Mouse (Mus musculus) cerebellum, postnatal 36 days (tissue): ENCODE results near the gene Slc7a4.
A peak's percentile ranks its signal among the peaks of the same experiment; 100 is the strongest.
"Not testable (repeated sequence)": the region's sequence is repeated elsewhere in the genome, so short reads cannot be mapped to it uniquely, and the experiment has no call there.

Experiments used
- DNase-seq, 2 experiments: peaks; one replicate each; pipeline ENCODE4 v3.0.0; 2021 to 2022; ENCODE audit warnings: mixed read lengths in 2 of 2

The Slc7a4 gene

DNA sequence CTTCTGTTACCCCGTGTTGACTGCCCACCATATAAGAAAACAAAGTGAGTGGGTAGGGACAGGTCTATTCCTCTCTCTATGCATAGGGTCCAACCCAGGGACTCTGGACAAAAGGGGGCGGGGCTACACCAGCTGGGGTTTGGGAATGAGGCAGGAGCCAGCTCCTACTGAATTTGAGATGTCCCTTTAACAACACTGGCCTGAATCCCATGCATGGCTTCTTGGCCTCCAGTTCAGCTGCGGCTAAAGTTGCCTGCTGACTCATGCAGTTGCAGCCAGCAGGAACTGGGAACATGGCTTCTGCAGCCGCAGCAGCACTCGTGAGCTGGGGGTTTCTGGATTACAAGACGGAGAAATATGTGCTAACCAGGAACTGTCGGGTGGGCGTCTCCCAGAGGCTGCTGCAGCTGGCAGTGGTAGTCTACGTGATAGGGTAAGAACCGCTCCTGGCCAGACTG is 21.2 kb downstream of the Slc7a4 start, which contains the start of gene P2rx6:
TSS of gene P2rx6 (plus strand) at position 135 of the 458 bp plus-strand sequence.
- DNase-seq: no peak

DNA sequence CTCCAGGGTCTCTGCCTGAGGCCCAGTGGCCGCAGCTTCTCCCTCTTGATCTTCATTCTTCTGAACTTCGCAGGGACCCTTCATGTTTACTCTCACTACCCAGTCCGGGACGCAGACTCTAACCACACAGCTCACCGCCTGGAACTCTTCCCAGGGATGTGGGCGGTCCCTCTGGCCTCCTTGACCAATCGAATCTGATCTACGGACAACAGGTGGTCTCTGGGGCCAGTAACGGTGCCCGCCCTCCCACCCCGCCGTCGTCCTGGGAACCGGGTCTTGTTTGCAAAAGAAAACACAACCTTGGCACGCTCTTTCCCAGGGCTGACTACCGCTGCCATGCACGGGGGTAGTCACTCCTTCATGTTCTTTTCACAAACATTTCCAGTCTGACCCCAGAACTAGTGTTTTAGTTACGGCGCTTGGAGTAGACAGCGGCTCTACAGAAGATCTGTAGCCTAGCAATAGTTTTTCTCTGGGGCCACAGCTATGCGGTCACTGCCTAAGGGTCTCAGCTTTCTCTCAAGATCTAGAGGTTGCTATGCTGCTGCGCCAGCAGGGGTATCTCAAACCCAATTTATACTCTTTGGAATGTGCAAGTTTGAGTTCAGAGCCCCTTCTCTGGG is 21.8 kb downstream of the Slc7a4 start, which contains the start of gene Lrrc74b:
TSS of gene Lrrc74b (minus strand) at position 120 of the 623 bp plus-strand sequence.
- no peak for DNase-seq

DNA sequence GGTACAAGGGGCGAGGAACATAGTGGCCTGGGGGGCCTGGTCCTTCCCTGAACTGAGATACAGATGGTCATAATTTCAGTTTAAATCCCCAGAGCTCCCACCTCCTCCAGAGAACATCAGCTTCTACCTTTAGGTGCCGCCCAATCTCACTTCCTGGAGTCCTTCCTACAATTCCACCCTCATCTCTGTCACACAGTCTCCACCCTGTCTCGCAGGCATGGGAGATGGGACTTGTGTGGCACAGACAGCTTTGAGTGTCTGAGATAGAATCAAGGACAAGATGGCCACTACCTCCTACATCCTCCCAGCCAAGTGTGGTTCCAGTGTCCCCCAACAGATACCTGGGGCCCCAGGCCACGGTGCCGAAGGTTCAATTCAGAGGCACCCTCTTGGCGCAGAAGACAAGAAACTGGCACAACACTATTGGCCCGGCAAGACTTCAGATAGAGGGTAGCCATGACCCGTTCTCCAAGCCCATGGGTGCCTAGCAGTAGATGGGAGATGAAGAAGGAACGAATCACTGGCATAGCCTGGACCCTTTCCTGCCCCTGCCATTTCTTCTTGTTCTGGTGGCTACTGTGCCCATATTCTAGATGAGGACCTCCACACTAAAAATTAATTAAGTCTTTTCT is 23.5 kb downstream of the Slc7a4 start:
- DNase-seq: no peak

DNA sequence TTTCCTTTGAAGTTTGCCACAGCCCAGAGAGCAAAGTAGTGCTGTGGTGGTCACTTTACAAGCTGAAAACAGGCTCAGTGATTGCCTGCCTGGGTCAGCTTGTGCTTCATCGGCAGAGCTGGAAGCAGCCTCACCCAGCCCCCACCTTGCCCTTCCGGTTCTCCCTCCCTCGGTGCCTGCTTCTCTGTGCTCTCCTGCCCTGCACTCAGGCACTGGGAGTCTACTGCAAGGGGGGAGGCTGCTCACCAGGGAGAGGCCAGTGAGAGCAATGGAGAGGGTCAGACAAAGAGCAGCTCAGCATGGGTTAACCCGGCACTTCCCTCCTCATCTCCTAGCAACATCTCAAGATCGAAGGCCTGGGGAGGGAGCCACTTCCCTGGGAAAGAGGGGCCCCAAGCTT is 24.2 kb downstream of the Slc7a4 start:
- no peak for DNase-seq

DNA sequence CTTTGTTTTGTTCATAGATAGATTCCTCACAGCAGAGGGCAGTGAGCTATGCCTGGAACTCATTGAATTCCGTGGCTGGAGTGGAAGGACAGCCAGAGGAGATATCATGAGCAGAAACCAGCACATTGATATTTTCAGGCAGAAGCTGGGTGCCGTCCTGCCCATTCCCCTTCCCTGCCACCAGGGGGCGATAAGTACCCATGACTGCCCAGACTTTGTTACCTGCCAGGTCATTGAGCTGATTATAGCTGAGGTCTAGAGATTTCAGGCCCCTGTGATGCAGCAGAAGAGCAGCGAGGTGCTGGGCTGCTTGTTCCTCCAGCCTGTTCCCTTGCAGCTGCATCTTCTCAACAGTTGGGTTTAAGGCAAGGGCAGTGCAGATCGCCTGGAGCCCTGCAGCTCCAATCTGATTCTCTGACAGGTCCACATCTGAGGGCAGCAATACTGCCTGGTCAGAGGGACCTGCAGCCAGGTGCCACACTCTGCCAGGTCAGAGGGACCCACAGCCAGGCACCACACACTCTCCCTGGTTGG is 25.0 kb downstream of the Slc7a4 start:
- peak; percentile 72 to 84 for DNase-seq

DNA sequence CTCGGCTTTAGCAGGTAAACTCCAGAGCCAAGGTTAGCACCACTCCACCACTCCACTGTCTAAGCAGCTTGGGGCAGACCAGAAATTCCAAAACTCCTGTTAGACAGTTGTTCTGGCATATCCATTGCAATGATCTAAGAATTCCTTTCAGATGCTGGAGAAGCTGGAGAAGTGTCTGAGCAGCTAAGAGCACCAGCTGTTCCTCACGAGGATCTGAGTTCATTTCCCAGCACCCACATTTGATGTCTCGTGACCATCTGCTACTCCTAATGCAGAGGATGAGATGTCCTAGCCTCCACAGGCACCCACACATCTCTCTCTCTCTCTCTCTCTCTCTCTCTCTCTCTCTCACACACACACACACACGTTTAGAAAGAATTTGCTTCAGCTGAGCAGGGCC is 26.1 kb downstream of the Slc7a4 start:
- DNase-seq: no peak

DNA sequence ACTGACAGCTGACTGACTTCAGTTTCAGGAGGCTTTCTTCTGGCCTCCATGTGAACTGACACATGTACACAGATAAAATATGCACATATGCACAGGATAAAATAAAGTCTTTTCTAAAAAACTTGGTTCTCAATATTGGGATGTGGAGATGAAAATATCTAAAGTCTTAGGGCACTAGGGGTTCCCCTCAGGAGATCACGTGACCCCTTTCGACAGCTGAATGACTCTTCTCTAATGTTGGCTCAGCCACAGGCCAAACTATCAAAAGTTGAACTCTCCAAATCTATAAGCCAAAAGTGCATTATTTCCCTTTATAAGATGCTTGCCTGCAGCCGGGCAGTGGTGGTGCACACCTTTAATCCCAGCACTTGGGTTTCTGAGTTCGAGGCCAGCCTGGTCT is 26.8 kb downstream of the Slc7a4 start:
- no peak for DNase-seq

DNA sequence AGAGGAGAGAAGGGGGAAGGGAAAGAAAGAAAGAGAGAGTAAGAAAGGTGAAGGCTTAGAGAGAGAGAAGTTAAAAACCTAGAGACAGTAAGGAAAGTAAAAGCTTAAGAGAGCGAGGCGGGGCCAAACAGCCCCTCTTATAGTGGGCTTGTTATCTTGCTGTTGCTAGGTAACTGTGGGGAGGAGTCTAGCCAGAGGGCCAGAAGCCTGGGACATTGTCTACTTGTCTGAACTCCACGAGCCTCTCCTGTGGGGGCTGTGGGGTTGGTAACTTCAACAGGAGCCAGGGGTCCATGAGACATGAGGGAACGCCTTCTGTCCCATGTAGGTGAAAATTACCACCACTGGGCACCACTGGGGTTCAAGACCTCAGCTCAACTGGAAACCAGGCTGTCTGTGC is 28.3 kb downstream of the Slc7a4 start:
- not testable (repeated sequence) for DNase-seq

DNA sequence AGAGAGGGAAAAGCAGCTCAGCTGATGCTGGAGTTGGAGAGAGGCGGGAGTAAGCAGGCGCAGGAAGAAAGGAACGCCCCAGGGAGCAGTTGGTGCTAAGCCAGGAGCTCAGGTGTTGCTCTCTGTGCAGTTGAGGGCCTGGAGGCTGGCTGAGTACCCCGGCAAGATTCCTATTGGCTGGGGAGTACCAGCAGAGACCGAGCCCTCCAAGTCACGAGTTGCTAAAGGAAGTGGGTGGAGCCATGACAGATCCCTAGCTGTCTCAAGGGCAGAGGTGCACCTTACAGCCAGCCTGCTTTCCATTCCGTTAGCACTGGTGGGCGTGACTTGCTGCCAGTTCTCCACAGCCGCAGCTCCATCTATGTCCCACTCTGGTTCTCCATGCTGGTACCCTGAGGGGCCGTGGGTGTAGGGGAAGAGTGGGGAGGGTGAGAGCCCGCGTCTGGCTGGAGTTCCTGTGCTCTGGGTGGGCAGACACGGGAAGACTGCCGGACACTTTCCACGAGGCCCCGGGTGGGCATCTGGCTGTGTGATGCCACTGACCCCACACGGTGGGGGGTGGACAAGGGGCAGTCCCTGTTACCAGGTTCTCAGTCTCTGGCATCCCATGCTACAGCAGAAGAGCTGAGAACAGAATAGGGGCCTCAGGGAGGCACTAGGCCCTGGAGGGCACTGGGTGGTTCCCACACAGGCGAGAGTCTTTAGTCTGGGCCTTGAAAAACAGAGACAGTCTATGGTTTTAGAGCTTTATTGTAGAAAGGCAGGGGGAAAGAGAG is 28.9 kb downstream of the Slc7a4 start:
- DNase-seq: no peak

DNA sequence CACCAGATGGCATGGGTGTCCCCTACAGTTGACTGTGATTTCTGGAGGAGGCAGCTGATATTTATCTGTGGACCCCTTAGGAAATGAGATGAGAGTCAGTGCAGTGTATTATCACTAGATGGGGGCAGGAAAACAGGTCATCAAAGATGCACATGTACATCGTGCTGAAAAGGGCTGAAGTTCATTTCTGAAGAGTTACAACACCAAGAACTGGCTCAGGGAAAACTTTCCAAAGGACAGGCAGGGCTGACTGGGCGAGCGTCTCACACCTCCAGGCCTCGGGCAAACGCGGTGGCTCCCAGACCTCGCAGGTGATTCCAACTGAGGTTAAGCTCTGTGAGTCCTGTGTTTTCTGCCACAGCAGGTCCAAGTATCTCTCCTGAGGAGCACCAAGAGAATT is 30.2 kb downstream of the Slc7a4 start:
- no peak for DNase-seq

DNA sequence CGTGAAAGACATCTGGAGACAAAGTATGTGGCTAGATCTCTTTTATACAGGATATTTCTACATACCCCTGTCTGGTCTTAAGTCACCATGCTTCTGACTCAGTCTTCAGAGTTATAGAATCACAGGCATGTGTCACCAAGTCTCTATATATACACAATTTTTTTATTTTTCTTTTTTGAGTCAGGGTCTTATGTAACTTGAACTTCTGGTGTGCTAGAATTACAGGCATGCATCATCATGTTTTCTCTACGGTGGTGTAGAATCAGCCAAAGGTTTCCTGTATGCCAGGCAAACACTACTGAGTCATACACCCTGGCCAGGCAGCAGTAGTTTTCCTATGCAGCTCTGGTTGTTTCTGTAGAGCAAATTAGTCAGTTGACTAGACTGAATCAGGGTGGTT is 40.4 kb downstream of the Slc7a4 start:
- no peak for DNase-seq

DNA sequence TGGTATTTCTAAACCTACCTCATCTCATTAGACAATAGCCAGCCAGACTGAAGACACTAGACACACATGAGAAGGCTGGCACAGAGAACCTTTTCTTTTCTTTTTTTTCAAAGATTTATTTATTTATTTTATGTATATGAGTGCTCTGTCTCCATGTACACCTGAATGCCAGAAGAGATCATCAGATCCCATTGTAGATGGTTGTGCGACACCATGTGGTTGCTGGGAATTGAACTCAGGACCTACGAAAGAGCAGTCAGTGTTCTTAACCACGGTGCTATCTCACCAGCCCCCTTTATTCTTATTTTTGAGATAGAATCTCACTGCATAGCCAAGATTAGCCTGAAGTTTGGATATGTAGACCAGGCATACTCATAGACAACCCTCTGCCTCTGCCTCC is 46.4 kb downstream of the Slc7a4 start:
- peak; percentile 44 to 48 for DNase-seq

DNA sequence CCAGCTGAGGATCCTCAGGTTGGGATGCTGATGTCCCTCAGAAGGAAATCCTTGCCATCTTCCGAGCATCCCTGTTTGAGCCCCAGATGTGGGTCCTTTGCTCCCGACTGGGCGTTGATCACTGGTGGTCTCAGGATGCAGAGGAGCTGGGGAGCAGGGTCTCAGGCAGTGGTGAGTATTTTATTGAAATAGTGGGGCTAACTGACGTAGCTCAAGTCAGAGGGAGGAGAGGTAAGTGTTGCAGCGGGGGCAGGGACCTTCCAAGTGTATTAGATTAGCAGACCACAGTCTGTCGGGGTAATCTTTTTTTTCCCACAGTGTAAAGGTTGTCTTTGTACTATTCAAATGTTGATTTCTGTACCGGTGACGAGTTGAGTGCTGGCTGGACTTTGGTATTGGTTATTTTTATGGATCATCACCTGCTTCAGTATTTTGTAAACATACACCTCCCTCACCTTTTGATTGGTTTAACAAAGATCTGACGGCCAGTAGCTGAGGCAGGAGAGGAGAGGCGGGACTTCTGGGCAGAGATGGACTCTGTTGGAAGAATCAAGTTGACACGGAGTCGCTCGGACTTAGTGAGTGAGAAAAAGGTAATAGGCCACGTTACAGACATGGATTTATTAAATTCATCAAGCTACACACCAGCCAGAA is 50.2 kb downstream of the Slc7a4 start:
- DNase-seq: no peak

DNA sequence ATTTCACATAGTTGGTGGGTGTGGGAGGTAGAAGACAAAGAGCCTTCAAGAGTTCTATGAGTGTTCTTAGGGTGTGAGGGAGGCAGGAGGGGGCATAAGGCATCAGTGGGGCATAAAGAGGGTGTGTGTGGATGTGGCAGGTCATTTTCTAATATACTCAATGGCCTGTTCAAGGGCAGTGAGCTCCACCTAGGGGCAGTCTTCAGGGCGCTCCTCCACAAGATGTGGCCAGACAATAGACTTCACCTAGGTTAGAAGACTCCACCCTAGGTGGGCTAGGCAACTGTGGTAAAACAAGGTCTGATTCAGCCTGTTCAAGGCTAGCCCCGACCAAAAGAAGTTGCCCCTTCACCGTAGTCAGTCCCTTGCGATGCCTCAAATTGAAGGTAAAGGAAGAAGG is 50.7 kb downstream of the Slc7a4 start:
- DNase-seq: peak; percentile 38 to 40

DNA sequence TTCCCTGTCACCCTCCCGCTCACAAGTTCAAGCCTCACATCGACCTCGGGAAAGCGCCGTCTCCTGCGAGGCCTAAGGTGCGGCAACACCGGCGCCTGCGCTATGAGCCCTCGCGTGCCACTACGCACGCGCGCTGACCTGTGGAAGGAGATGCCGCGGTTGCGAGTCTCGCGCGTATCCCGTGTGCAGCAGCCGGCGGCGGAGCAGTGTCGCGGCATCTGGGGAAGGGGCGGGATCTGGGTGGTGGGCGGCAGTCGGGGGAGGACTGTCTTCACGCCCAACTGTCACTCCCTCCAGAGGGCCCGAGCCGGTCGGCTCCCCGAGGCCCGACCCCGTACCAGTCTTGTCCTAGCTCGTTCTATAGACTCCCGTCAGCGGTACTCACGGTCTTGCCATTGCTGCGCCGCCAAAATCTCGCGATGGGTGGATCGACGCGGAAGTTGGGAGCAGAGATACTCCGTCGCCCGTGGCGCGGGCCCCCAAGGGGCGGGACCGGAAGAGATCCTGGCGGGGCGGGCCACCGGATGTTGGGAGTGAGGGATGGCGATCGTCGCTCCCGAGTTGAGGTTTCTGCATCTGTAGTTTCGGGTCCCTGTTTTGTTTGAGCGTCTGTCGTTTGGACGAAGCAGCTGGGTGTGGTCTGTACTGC is 52.2 kb downstream of the Slc7a4 start, which contains the start of gene Thap7:
TSS of gene Thap7 (minus strand) at position 497 of the 649 bp plus-strand sequence.
- peak; percentile 93 to 97 for DNase-seq

DNA sequence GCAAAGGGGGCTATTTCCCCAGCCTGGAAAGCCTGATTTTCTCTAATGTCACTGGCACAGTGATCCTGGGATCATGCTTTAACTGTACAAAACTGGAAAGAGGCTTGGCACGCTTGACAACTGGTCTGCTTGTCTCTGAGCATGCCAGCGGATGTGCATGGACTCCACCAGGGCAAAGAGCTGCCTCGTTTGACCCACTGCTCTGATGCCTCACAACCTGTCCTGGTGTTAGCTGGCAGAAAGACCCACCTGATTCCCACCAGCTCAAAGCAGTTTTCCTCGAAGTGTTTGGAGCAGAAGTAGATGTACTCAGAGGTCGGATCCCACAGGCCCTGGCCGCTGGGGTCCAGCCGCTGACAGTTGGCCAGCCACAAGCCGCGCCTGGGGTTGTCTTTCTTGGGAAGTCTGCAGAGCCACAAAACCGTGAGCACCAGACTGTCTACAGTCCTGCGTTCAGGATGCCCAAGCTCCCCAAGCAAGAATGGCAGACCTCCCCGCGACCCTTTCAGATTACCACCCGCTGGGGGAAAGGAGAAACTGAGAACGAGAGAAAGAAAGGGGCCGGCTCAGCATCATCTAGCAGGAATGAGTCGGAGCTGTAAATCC is 52.9 kb downstream of the Slc7a4 start:
- DNase-seq: peak in 1 of 2 experiments; percentile 25

DNA sequence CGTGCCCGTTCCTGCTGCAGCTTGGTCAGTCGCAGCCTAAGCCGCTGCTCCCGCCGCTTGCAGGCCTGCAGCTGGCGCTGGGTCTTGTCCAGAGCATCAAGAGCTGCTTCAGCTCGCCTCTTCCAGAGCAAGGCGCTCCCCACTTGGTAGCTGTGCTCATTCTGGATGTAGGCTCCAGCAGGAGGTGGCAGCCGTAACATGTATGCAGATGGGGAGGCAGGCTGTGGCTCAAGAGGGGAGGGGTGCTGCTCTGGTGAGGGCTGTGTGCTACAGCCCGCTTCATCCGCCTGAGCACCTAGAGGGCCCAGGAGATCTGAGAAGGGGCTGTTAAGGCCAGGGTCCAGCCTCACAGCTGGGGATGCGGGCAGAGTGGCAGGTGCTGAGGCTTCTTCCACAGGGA is 54.7 kb downstream of the Slc7a4 start:
- no peak for DNase-seq

DNA sequence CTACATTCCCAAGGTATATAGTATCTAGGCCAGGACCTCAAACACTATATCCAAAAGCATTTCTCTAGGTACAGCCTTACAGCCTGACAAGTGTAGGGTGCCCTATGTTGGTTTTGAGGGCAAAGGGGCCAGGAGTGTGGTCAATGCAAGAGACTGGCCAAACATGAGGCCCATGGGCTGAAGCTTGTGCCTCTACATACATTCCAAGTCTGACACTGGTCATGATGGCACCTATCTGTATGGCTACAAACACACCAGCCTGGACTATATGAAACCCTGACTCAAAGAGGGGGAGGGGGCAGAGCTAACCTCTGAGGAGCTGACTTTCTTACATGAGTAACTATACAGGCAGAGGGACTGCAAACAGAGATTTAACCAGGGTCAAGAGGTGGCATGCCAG is 55.4 kb downstream of the Slc7a4 start:
- DNase-seq: no peak

DNA sequence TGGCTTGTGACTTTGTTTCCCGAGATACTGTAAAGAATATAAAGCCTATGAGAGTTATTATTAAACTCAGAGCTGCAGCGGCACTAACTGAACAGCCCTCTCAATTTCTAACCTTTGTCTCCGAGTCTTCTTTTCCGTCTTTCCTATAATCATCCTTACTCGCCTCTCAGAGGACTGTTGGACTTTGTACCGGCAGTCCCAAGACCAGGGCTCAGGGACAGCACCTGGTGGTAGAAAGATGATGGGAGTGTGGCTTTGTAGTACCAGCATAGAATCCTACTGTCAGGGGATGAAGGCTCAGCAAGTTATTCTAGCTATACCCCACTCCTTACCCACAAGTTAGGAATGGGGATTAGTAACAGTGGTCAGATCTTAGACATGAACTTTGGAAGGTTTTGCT is 56.8 kb downstream of the Slc7a4 start:
- DNase-seq: no peak

DNA sequence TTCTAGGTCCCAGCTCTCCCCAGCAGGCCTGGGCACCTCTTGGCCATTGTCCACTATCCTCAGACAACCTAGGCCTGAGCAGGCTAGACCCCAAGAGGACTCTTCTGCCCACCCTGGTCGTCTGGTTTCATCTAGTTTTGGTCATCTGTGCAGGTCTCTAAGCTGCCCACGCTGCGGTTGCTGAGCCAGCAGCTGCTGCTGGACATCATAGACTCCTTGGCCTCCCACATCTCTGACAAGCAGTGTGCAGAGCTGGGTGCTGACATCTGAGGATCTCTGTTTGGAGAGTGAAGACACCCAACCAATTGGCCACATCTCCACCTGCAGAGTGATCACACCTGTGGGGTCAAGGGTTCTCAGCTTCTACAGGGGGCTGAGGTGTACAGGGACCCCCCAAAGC is 57.5 kb downstream of the Slc7a4 start:
- DNase-seq: no peak

DNA sequence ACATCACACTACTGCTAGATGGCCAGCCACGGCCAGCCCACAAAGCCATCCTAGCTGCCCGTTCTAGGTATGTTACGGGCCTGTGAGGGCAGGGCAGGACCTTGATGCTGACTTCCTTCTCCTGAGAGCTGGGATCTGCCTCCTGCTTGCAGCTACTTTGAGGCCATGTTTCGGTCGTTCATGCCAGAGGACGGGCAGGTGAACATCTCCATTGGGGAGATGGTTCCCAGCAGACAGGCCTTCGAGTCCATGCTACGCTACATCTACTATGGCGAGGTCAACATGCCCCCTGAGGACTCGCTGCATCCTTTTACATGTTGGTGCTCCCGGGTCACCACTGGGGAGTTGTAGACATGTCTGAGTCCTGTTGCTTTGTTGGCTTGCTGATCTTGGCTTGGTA is 58.9 kb downstream of the Slc7a4 start:
- no peak for DNase-seq
